Mouse (Mus musculus): Measurements from ENCODE around the gene Slc25a34. TPM values are rescaled to one million over a fixed set of nuclear protein-coding genes. Genes with fewer than 3 reads are reported as not detected.

Gene Slc25a34
- polyA plus RNA-seq, 1 experiment, result 25.3 TPM

DNA sequence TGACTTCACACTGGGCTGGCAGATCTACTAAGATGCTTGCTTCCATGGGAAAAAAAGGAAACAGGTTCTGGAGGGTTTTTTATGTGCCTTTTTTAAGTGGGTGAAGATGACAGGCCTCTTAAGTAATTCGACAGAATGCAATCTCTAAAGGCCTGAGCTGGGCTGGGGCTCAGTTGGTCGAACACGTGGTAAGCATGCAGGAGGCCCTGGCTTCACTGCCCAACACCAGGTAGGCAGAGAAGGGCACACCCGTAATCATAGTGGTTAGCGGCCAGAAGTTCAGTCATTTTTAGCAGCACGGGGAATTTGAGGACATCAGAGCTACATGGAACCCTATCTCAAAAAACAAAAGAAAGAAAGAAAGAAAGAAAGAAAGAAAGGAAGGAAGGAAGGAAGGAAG is 30.9 kb upstream of the Slc25a34 start:
- WGBS, result 88% methylated on average over 6 of the region's 6 CpGs
- no peak overlapping the region for H3K27ac ChIP-seq (ENCODE audit: insufficient read depth, low read depth, low read length)
- peaks cover 5% of the 10 kb centered on the region; the same call in 1 of the 2 replicates for H3K36me3 ChIP-seq (ENCODE audit: control insufficient read depth, insufficient read depth, low read length)
- H3K4me1 ChIP-seq (ENCODE audit: control insufficient read depth, insufficient read depth, insufficient read length, low read length), result no peaks in the 10 kb centered on the region
- H3K27me3 ChIP-seq (ENCODE audit: control insufficient read depth, insufficient read depth, low read length), result no peaks in the 10 kb centered on the region
- no peak overlapping the region for H3K4me3 ChIP-seq (ENCODE audit: low read depth, low read length)
- TF ChIP-seq CTCF (IDR thresholded peaks at IDR 0.05; ENCODE audit: extremely low read depth, insufficient read length, insufficient replicate concordance, low read depth, low read length) (no peak), POLR2A (IDR thresholded peaks at IDR 0.05; ENCODE audit: low read depth, low read length) (no peak)

DNA sequence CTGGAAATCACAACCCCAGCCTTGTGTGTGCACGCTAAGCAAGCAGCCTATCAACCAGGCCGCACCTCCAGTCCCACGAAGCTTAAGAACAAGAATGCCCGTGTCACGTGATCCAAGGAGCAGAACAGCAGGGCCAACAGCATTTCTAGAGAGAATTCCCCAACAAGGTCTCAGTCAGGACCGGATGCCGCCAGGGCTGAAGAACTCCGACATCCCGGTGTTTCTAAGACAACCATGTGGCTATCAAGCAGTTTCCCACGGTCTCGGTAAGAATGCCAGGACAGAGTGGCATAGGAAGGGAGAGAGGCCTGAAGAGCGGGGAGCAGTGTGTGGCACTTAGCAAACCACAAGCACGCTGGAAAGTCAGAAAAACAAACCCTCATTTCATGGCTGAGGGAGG is 30.2 kb upstream of the Slc25a34 start:
- TF ChIP-seq POLR2A (IDR thresholded peaks at IDR 0.05; ENCODE audit: low read depth, low read length) (no peak), CTCF (IDR thresholded peaks at IDR 0.05; ENCODE audit: extremely low read depth, insufficient read length, insufficient replicate concordance, low read depth, low read length) (no peak)
- H3K4me3 ChIP-seq (ENCODE audit: low read depth, low read length), result no peak overlapping the region

DNA sequence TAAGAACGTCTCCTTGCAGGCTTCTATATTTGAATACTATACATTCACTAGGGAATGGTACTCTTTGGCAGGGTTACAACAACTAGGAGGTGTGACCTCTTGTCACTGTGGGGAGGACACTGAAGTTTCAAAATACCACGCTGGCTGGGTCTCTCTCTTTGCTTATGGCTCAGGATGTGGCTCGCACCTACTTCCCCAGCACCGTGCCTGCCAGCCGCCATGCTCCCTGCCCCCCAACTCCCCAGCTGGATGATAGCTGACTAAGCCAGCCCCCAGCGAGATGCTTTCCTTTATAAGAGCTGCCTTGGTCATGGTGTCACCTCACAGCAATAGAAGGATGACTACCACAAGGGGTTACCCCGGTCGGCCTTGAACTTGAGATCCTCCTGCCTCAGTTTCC is 29.4 kb upstream of the Slc25a34 start:
- 87% methylated on average over 8 of the region's 8 CpGs for WGBS
- no peak overlapping the region for H3K27ac ChIP-seq (ENCODE audit: insufficient read depth, low read depth, low read length)
- H3K4me1 ChIP-seq (ENCODE audit: control insufficient read depth, insufficient read depth, insufficient read length, low read length), result no peaks in the 10 kb centered on the region
- H3K27me3 ChIP-seq (ENCODE audit: control insufficient read depth, insufficient read depth, low read length), result no peaks in the 10 kb centered on the region
- H3K36me3 ChIP-seq (ENCODE audit: control insufficient read depth, insufficient read depth, low read length), result peaks cover 4% of the 10 kb centered on the region; the same call in 1 of the 2 replicates
- TF ChIP-seq POLR2A (IDR thresholded peaks at IDR 0.05; ENCODE audit: low read depth, low read length) (no peak), CTCF (IDR thresholded peaks at IDR 0.05; ENCODE audit: extremely low read depth, insufficient read length, insufficient replicate concordance, low read depth, low read length) (no peak)
- no peak overlapping the region for H3K4me3 ChIP-seq (ENCODE audit: low read depth, low read length)

More for the DNA sequence above, 30.2 kb upstream of the Slc25a34 start:
- no peaks in the 10 kb centered on the region for H3K27me3 ChIP-seq (ENCODE audit: control insufficient read depth, insufficient read depth, low read length)
- peaks cover 4% of the 10 kb centered on the region; the same call in 1 of the 2 replicates for H3K36me3 ChIP-seq (ENCODE audit: control insufficient read depth, insufficient read depth, low read length)
- no peaks in the 10 kb centered on the region for H3K4me1 ChIP-seq (ENCODE audit: control insufficient read depth, insufficient read depth, insufficient read length, low read length)
- no peak overlapping the region for H3K27ac ChIP-seq (ENCODE audit: insufficient read depth, low read depth, low read length)
- 95% methylated on average over 13 of the region's 13 CpGs for WGBS

DNA sequence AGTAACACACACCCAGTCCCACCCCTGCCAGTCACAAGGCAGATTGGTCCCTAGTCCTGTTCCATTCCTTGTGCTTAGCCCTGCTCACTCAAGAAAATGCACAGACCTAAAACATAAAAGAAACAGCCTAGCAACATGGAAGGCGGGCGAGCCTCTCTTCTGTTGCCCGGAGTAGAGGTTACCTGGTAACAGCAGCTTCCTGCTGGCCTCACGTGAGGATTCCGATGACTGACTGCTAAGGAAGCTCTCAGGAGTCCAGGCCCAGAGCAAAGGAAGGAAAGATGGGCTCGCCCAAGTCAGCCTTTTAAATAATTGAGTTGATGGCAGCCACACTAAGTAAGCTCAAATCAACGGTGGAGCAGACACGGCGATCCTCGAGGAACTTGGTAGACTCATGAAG is 28.3 kb upstream of the Slc25a34 start:
- Histone ChIP-seq H3K4me3 (ENCODE audit: low read depth, low read length) (no peak overlapping the region), H3K36me3 (ENCODE audit: control insufficient read depth, insufficient read depth, low read length) (peaks cover 4% of the 10 kb centered on the region; the same call in 1 of the 2 replicates), H3K27me3 (ENCODE audit: control insufficient read depth, insufficient read depth, low read length) (no peaks in the 10 kb centered on the region), H3K27ac (ENCODE audit: insufficient read depth, low read depth, low read length) (no peak overlapping the region), H3K4me1 (ENCODE audit: control insufficient read depth, insufficient read depth, insufficient read length, low read length) (no peaks in the 10 kb centered on the region)
- WGBS, result 92% methylated on average over 10 of the region's 10 CpGs
- TF ChIP-seq CTCF (IDR thresholded peaks at IDR 0.05; ENCODE audit: extremely low read depth, insufficient read length, insufficient replicate concordance, low read depth, low read length), result no peak
- no peak for TF ChIP-seq POLR2A (IDR thresholded peaks at IDR 0.05; ENCODE audit: low read depth, low read length)

DNA sequence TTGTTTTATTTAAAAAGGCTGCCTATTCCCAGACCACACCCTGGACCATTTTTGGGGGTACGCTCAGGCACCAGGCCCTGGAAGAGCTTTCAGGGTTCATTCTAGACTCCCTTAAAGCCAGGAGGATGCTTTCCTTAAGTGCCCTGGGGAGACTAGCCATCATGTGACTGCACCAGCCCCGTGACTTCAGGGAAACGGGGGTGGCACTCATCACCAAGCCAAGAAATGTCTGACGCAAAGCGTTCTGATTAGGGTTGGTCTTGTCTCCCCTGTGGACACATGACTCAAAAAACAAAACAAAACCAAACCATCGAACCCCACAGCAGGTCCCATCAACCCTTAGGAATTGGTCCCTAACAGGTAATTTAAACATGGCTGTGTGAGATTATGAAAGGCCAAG is 27.7 kb upstream of the Slc25a34 start:
- H3K4me3 ChIP-seq (ENCODE audit: low read depth, low read length), result no peak overlapping the region
- no peaks in the 10 kb centered on the region for H3K27me3 ChIP-seq (ENCODE audit: control insufficient read depth, insufficient read depth, low read length)
- no peaks in the 10 kb centered on the region for H3K4me1 ChIP-seq (ENCODE audit: control insufficient read depth, insufficient read depth, insufficient read length, low read length)
- H3K36me3 ChIP-seq (ENCODE audit: control insufficient read depth, insufficient read depth, low read length), result peaks cover 4% of the 10 kb centered on the region; the same call in 1 of the 2 replicates
- H3K27ac ChIP-seq (ENCODE audit: insufficient read depth, low read depth, low read length), result no peak overlapping the region
- WGBS, result 90% methylated on average over 6 of the region's 6 CpGs
- TF ChIP-seq CTCF (IDR thresholded peaks at IDR 0.05; ENCODE audit: extremely low read depth, insufficient read length, insufficient replicate concordance, low read depth, low read length) (no peak), POLR2A (IDR thresholded peaks at IDR 0.05; ENCODE audit: low read depth, low read length) (no peak)

DNA sequence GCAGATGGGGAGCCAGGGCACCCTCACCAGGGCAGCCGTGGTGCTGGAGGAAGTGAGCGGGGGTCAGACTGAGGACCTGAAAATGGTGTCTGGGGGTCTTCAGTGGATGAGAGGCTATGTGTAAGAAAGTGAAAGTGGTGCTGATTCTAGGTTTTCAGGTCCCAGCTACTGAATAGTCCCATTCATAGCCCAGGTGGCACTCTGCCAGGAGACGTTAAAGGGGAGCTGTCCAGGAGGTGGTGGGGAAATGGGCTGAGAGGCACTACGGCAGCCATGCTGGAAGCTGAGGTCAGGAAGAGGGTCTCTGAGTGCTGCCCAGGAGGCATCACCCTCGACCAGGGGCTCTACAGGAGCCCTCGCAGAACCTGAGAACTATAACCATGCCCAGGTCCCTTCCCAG is 25.6 kb upstream of the Slc25a34 start:
- 54% methylated on average over 6 of the region's 6 CpGs for WGBS
- Histone ChIP-seq H3K27ac (ENCODE audit: insufficient read depth, low read depth, low read length) (no peak overlapping the region), H3K4me3 (ENCODE audit: low read depth, low read length) (no peak overlapping the region), H3K36me3 (ENCODE audit: control insufficient read depth, insufficient read depth, low read length) (peaks cover 4% of the 10 kb centered on the region; the same call in 1 of the 2 replicates), H3K4me1 (ENCODE audit: control insufficient read depth, insufficient read depth, insufficient read length, low read length) (no peaks in the 10 kb centered on the region), H3K27me3 (ENCODE audit: control insufficient read depth, insufficient read depth, low read length) (no peaks in the 10 kb centered on the region)
- no peak for TF ChIP-seq POLR2A (IDR thresholded peaks at IDR 0.05; ENCODE audit: low read depth, low read length)
- no peak for TF ChIP-seq CTCF (IDR thresholded peaks at IDR 0.05; ENCODE audit: extremely low read depth, insufficient read length, insufficient replicate concordance, low read depth, low read length)

DNA sequence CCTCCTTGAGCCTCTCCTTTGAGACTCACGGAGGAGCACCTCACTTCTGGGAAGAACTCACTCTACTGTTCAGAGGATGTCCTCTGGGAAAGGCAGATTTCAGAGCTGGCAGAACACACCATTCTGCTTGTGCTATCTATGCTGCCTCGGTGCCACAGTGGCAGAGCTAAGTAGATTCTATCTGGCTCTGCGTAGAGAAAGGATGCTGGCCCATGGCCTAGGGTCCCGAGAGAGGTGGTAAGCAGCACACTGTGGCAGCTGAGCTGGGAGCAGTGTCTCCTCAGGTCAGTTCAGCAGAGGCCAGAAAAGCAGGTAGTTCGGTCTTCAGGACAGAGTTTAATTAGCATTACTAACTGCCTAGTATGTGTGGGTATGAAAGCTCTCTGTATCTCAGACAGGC is 24.6 kb upstream of the Slc25a34 start:
- no peak overlapping the region for H3K27ac ChIP-seq (ENCODE audit: insufficient read depth, low read depth, low read length)
- H3K4me1 ChIP-seq (ENCODE audit: control insufficient read depth, insufficient read depth, insufficient read length, low read length), result no peaks in the 10 kb centered on the region
- H3K36me3 ChIP-seq (ENCODE audit: control insufficient read depth, insufficient read depth, low read length), result peaks cover 4% of the 10 kb centered on the region; the same call in 1 of the 2 replicates
- H3K27me3 ChIP-seq (ENCODE audit: control insufficient read depth, insufficient read depth, low read length), result no peaks in the 10 kb centered on the region
- no peak for TF ChIP-seq POLR2A (IDR thresholded peaks at IDR 0.05; ENCODE audit: low read depth, low read length)
- TF ChIP-seq CTCF (IDR thresholded peaks at IDR 0.05; ENCODE audit: extremely low read depth, insufficient read length, insufficient replicate concordance, low read depth, low read length), result no peak
- no peak overlapping the region for H3K4me3 ChIP-seq (ENCODE audit: low read depth, low read length)
- 92% methylated on average over 5 of the region's 5 CpGs for WGBS

Measured in small intestine, adult 2 months (tissue).